Mouse (Mus musculus): Measurements from ENCODE around the gene Notch3.

Gene Notch3

GRCm38 (mm10) chr17:32165803-32166595 is 653 bp downstream of the Notch3 start:
- peak; percentile 55 for DNase-seq (ENCODE audit: low spot score)

DNA sequence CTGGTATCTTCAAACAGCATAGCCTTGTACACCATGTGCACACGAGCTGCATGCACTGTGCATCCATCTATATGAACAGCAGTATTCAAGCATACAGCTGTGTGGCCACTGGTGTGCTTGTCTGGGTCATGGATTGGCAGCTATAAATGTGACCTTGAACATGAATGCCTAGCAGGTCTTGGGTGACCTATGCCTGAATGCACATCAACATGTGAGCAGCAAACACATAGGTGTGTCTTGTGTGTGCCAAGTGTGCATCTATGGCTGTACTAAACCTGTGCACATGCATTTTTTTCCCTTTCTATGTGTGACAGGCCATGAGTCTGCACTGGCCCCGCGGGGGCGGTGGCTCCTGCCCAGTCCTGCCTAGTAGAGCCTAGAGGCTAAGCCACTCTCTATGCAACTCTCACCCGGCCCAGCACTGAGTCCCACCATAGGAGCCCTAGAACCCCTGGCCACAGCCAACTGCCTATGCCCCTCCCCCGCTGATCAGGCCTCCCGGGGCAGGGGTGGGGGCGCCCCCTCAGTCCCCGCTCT is 1.3 kb downstream of the Notch3 start:
- DNase-seq (ENCODE audit: low spot score): no peak

- no peak for DNase-seq (ENCODE audit: low spot score)
Measured at GRCm38 (mm10) chr17:32164780-32165179, 1.9 kb downstream of the Notch3 start.

GRCm38 (mm10) chr17:32163910-32164650 is 2.6 kb downstream of the Notch3 start:
- no peak for DNase-seq (ENCODE audit: low spot score)

DNA sequence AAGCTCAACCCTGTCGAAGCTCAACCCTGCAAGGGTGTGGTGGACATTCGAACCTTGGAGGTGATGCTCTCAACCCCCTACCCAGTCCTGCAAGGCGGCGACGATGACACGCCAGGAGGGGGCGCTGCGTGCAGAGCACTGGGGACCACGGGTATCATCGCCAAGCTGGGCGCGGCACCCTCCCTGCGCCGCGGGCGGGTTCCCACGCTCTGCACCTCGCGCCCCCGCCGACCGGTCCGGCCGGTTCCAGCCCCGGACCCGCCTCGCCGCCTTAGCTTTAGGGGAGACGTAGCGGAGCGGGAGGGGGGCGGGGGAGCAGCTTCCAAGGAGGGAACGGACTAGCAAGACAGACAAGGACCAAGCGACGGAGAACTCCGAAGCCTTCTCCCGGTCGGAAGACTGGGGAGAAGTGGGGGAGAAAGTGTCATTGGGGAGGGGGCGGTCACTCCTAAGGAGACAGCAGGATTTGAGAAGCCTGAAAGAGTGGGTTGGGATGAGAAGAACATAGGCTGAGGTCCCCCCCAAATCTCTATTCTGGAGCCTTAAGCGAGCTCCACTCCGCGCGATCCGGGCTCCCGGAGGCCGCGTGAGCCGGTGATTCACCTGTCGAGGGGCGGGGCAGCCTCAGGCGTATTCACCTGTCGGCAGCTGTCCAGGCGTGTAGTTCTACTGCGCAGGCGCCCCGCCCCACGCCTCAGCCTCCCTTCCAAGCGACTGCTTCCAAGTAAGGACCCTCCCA is 4.4 kb downstream of the Notch3 start:
- DNase-seq (ENCODE audit: low spot score): peak; percentile 55

- DNase-seq (ENCODE audit: low spot score): no peak
Measured at GRCm38 (mm10) chr17:32160882-32161281, 5.8 kb downstream of the Notch3 start.

DNA sequence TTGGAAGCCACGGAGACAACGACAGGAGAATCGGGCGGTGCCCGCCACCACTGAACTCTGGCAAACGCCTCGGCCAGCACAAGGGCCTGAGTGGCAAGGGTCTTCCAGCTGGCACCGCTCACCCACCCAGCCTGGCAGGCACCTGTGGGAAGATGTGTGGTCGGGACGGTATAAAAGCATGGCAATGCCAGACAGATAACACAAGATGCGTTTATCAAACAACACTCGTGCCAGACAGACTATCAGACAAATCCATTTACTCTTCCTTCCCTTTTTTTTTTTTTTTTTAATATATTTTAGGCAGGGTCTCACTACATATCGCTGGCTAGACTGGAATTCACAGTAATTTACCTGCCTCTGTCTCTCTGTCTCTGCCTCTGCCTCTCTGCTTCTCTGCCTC is 7.8 kb downstream of the Notch3 start:
- DNase-seq (ENCODE audit: low spot score): no peak

DNA sequence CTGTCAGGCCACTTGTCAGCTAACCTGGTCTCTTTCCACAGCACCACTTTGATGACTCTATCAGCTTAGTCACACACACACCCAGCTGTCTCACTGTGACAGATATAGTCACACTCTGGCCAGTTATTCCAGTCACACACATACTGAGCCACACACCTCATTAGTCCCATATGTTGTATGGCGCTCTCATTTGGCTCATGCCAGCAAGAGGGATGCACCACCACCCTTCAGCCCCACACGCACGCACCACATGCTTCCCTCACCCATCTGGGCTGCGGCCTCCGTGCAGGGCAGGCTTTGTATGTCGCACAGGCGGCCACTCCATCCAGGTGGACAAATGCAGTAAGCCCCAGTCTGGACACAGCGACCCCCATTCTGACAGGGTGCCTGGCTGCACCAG is 19.9 kb downstream of the Notch3 start:
- no peak for DNase-seq (ENCODE audit: low spot score)

DNA sequence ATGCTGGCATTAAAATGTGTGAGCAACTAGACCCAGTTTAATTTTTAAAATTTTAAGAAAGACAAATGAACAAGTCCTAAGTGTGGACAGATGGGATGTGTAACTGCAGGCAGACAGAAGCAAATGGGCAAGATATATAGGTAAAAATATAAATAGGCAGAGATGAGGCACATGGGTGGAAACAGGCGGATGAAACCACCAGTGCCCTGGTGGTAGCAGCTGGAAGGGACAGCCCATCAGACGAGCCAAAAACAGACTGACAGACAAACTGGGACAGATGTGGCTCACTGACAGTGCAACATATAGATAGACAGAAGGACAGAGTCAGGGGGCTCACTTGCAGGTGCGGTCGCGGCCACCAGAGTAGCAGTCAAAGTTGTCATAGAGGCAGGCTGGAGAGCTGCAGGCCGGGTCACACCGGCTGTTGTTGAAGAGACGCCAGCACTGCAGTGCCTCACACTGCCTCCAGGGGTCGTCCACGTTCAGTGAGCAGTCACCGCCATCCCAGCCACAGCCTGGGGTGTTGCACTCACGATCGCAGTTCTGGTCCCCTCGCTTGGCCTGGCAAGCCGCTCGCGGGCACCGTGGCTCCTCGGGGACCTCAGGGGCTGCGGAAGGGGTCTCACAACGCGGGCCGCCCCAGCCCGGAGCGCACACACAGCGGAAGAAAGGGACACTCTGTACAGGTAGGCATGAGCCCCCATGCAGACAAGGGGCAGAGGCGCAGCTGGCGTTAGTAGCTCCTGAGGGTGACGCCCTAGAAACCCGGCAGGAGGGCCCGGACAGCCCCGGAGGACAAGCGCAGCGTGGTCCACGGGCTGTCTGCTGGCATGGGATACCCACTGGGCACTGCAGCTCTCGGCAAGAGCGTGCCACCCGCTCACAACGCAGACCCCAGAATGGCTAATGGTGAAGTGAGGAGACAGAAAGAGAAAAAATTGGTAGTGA is 23.5 kb downstream of the Notch3 start:
- peak; percentile 81 for DNase-seq (ENCODE audit: low spot score)

DNA sequence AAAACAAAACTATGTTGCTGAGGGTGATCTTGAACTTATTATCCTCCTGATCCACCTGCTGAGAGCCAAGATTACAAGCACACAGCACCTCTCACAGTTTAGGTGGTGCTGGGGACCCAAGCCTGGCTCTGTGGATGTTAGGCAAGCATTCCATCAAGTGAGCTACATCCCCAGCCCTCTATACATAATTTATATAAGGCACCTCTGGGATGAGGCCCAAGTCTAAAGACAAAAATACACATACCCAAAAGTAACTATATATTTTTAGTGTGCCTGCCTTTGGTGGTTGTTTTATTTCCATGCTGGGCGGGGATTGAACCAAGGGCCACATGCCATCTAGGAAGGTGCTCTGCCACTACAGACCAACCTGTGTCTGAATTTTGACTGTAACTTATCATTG is 24.4 kb downstream of the Notch3 start:
- DNase-seq (ENCODE audit: low spot score): no peak

DNA sequence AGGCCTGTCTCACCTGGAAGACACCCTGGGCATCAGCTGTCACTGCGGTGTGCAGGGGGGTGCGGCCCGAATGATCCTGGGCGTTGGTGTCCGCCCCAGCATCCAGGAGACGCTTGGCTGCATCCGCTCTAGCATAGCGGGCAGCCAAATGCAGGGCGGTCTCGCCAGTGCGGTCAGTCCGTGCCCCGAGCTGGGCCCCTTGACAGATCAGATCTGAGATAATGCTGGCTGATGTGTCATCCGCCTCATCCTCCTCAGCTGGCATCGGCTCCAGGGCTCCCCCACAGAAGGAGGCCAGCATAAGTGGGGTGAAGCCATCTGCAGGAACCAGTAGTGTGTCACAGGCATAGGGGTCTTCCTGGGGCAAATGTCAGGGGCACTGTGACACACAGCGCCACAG is 33.3 kb downstream of the Notch3 start:
- DNase-seq (ENCODE audit: low spot score): no peak

GRCm38 (mm10) chr17:32132087-32132486 is 34.6 kb downstream of the Notch3 start:
- DNase-seq (ENCODE audit: low spot score): no peak

DNA sequence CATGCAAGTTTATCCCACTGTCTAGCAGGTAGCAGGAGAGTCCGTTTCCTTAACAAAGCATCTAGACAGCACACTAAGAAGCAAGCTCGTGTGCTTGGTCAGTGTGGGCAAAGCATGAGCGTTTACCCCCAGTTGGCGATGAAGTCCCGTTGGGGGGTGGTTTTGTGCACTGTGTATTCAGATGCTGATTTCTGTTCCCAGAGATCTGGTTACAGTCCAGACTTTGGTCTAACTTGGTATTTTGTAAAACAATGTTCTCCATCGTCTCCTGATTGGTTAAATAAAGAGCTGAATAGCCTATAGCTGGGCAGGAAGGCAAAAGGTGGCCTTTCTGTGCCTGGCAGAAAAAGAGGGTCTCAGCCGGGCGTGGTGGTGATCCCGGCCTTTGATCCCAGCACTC is 36.1 kb downstream of the Notch3 start:
- DNase-seq (ENCODE audit: low spot score): no peak

- no peak for DNase-seq (ENCODE audit: low spot score)
Measured at GRCm38 (mm10) chr17:32127195-32127594, 39.5 kb downstream of the Notch3 start.

DNA sequence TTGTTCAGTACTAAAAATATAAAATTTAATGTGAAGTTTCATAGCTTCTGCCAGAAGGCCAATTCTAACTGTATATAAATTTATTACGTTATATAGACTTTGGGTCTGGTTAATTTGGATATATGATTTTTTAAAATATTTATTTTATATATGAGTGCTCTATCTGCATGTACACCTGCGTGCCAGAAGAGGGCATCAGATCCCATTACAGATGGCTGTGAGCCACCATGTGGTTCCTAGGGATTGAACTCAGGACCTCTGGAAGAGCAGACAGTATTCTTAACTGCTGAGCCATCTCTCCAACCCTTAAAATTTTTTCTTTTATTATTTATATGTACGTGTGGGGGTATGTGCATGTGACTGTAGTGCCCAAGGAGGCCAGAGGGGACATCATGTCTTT is 41.2 kb downstream of the Notch3 start:
- DNase-seq (ENCODE audit: low spot score): no peak

- no peak for DNase-seq (ENCODE audit: low spot score)
Measured at GRCm38 (mm10) chr17:32123545-32123944, 43.1 kb downstream of the Notch3 start.

DNA sequence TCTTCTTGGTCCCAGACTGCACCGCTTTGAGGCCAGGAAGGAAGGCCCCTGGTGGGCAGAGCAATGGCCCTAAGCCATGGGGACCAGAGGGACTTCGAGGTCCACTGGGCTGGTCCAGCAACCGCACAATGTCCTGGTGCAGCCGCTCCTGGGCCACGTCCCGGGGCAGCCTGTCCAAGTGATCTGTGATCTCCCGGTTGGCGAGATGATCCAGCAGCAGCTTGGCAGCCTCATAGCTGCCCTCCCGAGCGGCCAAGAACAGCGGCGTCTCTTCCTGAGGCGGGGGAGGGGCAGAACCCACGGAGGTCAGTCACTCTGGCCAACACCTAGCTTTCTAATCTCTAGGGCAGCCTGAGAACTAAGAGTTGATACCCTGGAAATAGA is 44.1 kb downstream of the Notch3 start:
- DNase-seq (ENCODE audit: low spot score): no peak

DNA sequence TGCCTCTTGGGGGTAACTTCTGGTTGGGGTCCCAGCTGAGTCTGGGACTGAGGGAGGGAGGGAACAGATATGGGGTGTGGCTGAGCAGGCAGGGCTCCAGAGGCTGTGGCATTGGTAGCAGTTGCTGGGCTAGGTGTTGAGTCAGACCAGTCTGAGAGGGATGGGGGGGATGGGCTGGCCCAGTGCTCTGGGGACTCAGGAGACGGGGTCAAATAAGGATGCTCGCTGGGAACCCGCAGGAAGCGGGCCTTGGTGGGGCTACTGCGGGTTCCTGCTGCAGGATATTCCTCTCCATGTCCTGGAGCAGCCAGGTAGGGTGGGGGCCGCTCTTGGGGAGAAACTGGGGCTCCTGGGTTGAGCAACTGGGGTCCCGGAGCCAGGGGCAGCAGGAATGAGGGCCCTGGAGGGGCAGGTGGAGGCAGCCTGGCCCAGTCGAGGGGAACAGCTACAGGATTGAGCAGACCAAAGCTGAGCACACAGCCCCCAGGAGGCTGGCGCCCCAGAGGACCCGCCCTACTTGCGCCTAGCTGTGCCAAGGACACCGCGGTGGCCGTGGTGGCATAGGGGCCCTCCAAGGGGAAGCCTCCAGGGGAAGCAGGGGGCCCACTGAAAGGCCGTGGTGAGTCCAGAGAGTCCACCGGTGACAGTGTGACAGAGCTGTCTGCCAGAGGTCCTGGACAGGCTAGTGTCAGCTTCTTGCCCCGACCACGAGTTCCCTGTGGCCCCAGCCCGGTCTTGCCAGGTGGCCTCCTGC is 44.6 kb downstream of the Notch3 start:
- no peak for DNase-seq (ENCODE audit: low spot score)

DNA sequence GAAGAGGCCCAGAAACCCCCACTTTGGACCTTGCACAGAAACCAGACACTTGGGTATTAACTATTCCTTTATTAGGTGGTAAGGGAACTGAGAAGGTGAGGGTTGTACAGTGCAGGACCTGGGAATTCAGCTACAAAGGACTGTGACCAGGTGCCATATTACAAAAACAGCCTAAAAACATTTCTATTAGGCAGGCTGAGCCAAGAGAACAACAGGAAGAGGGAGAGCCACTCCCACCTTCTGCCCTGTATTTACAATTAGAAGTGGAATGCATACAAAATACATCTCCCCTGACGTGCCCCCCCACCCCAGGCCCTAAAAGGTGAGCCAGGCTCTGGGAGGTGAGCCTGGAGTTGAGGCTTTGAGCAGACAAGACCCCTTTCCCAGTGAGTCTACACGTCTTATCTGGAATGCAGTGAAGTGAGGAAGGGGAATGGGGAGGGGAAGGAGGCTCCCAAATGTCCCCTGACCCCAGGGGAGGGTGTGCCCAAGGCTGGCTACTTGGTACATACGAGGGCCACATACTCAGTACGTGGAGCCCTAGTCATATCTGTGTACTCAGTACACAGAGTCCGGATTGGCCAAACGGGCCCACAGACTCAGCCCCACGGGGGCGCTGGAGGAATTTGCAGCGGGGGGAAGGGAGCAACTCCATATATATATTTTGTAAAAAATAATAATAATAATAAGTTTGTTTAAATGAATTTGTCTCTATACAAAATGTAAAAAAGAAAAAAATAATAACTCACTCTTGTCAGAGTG is 45.7 kb downstream of the Notch3 start:
- DNase-seq (ENCODE audit: low spot score): no peak

- no peak for DNase-seq (ENCODE audit: low spot score)
Measured at GRCm38 (mm10) chr17:32119196-32119595, 47.5 kb downstream of the Notch3 start.
